Mouse (Mus musculus) neural tube, embryonic 11.5 days (tissue): ENCODE results near the gene Rsph6a. TPM values are rescaled to one million over a fixed set of nuclear protein-coding genes. Genes with fewer than 3 reads are reported as not detected.

Source experiments
- ATAC-seq: fragments of 200-750 bp; cut with Nextera tagmentation; 2 replicates; pipeline ENCODE4 v1.8.0; 2017; ENCODE audit warnings: moderate number of reproducible peaks, mild to moderate bottlenecking, moderate TSS enrichment, moderate library complexity; ENCODE audit not compliant: insufficient read depth, low FRiP score, low TSS enrichment
- DNase-seq: peaks from one replicate; pipeline ENCODE4 v3.0.0-alpha.2; 2015; ENCODE audit warnings: low spot score
- H3K27ac ChIP-seq: fragments of 300-500 bp; sonication (generic); 2 replicates; pipeline ENCODE4 v1.5.1; 2014; ENCODE audit warnings: low read depth, mild to moderate bottlenecking, low read length
- H3K27me3 ChIP-seq: fragments of 300-500 bp; sonication (generic); 2 replicates; pipeline ENCODE4 v1.6.1; 2014; ENCODE audit warnings: mild to moderate bottlenecking, low read length, mixed read lengths; ENCODE audit not compliant: control insufficient read depth, insufficient read depth
- H3K36me3 ChIP-seq: fragments of 300-500 bp; sonication (generic); 2 replicates; pipeline ENCODE4 v1.6.1; 2014; ENCODE audit warnings: mild to moderate bottlenecking, low read length, moderate library complexity, mixed read lengths; ENCODE audit not compliant: control insufficient read depth, insufficient read depth
- H3K4me1 ChIP-seq: fragments of 300-500 bp; sonication (generic); 2 replicates; pipeline ENCODE4 v1.6.1; 2014; ENCODE audit warnings: low read length, mixed read lengths; ENCODE audit not compliant: control insufficient read depth, insufficient read depth
- H3K4me2 ChIP-seq: fragments of 300-500 bp; sonication (generic); 2 replicates; pipeline ENCODE4 v1.6.1; 2014; ENCODE audit warnings: low read depth, mild to moderate bottlenecking, moderate library complexity
- H3K4me3 ChIP-seq: fragments of 300-500 bp; sonication (generic); 2 replicates; pipeline ENCODE4 v1.5.1; 2014; ENCODE audit warnings: low read depth, low read length
- H3K9ac ChIP-seq: fragments of 300-500 bp; sonication (generic); 2 replicates; pipeline ENCODE4 v1.6.1; 2014; ENCODE audit warnings: mild to moderate bottlenecking, low read length
- H3K9me3 ChIP-seq: fragments of 300-500 bp; sonication (generic); 2 replicates; pipeline ENCODE4 v1.6.1; 2016; ENCODE audit warnings: low read length; ENCODE audit not compliant: control insufficient read depth
- WGBS: fragments of 180-500 bp; shearing (Covaris S2); extraction: QIAGEN DNeasy Blood & Tissue Kit; methylation state at CpG from one replicate; pipeline ENCODE4 v1.1.7; 2014; 5-methylcytosine and 5-hydroxymethylcytosine counted together
- microRNA-seq: library from miRNA; unstranded; fragments of <30 nt; microRNA quantifications from one replicate; pipeline ENCODE4, GENCODE M21; 2016
- polyA plus RNA-seq: library from polyadenylated mRNA; unstranded; fragments of >200 nt; fragmentation: Nextera tagmentation; extraction: Ambion mirVana; gene quantifications from 2 replicates; pipeline ENCODE4 v1.2.1, GENCODE M21; 2014

The Rsph6a gene
- polyA plus RNA-seq, 1 experiment from 2014 or later = not detected

GRCm38 (mm10) chr7:19118028-19118771, 63.7 kb downstream of the Rsph6a start, which contains the start of gene Gm4969:
TSS of gene Gm4969 (minus strand) at chr7:19118368.
- H3K9ac ChIP-seq = no peak within 1 kb of the TSS
- H3K4me3 ChIP-seq = no peak within 1 kb of the TSS
- H3K27me3 ChIP-seq = peaks cover 2% of the 10 kb centered on the region; the same call in 1 of the 2 replicates
- H3K9me3 ChIP-seq = no peaks in the 10 kb centered on the region; the same call in 1 of the 2 replicates
- H3K27ac ChIP-seq = no peak within 1 kb of the TSS
- H3K36me3 ChIP-seq = no peaks in the 10 kb centered on the region
- H3K4me2 ChIP-seq = peak within 1 kb of the TSS; percentile 24; the same call in 1 of the 2 replicates
- ATAC-seq (0 out of 2 replicates have a peak, but pooled peaks have one; percentile 11), DNase-seq (peak; percentile 70)
- peaks cover 6% of the 10 kb centered on the region for H3K4me1 ChIP-seq
- 23% methylated on average over 54 of the region's 64 CpGs for WGBS

DNA sequence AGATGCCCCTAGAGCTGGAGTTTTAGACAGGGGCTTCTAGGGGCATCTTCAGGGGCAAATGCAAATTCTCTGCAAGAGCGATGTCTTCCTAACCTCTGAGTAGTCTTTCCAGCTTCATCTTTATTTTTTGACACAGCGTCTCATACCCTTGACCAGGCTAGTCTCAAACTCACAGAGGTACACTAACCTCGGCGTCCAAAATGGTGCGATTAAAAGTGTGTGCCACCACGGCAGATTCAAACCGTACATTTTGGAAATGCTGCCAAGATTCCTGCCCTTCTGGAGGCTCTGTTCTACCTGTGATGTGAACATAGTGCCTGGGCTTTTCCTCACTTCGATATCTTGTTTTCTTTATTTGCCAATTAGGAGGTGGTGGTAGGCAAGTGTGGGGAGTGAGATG, 64.6 kb downstream of the Rsph6a start:
- H3K4me3 ChIP-seq = no peak overlapping the region
- H3K4me1 ChIP-seq = peaks cover 6% of the 10 kb centered on the region
- no peak overlapping the region for H3K27ac ChIP-seq
- peaks cover 2% of the 10 kb centered on the region; the same call in 1 of the 2 replicates for H3K27me3 ChIP-seq
- H3K9ac ChIP-seq = no peak overlapping the region
- H3K4me2 ChIP-seq = no peak overlapping the region
- 94% methylated on average over 8 of the region's 8 CpGs for WGBS
- DNase-seq (no peak), ATAC-seq (peak; percentile 11)
- H3K9me3 ChIP-seq = no peaks in the 10 kb centered on the region; the same call in 1 of the 2 replicates
- H3K36me3 ChIP-seq = no peaks in the 10 kb centered on the region

DNA sequence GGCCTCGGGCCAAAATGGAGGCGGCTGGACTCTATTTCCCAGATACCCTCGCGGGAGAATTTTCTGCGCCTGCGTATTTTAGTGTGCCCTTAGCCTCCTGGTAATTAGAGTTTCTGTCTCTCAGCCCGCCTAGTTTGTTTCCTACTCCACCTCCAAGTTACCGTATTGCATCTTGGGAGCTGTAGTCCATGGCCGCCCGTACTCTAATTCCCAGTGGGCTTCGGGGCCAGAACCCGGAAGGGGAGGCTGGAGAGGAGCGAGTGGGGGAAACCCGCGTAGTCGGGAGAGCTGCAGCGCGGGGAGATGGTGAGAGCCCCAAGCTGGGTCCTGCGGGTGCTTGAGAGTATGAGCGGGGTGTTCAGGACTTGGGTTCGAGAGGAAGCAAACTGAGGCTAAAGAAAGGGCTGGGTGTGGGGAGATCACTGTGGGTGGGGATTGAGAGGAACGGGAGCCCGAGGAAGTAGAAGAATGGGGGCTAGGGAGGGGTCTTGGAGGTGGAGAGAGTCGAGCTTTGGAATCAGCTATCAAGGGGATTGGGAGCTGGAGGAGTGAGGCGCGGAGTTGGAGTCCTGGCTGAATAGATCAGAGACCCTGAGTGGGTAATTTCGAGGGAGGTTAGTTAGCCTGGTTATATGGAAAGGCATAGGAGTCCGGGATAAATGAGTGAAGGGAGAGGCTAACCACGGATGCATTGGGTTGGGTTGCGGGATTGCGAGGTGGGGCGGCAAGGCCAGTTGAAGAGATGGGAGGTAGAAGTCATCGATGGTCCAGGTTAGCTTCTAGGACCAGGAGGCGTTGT, 65.3 kb downstream of the Rsph6a start, which contains the start of gene Fbxo46:
Gene Fbxo46 (plus strand): TSS at position 229 of the 799 bp plus-strand sequence.
- Histone ChIP-seq H3K27me3 (peaks cover 2% of the 10 kb centered on the region; the same call in 1 of the 2 replicates), H3K4me1 (peaks cover 6% of the 10 kb centered on the region), H3K36me3 (no peaks in the 10 kb centered on the region), H3K4me2 (peak within 1 kb of the TSS; percentile 78), H3K9ac (peak within 1 kb of the TSS; percentile 69), H3K4me3 (peak within 1 kb of the TSS; percentile 73), H3K9me3 (no peaks in the 10 kb centered on the region; the same call in 1 of the 2 replicates), H3K27ac (no peak within 1 kb of the TSS)
- 2% methylated on average over 34 of the region's 34 CpGs for WGBS
- ATAC-seq (peak; percentile 92), DNase-seq (peak; percentile 92)

DNA sequence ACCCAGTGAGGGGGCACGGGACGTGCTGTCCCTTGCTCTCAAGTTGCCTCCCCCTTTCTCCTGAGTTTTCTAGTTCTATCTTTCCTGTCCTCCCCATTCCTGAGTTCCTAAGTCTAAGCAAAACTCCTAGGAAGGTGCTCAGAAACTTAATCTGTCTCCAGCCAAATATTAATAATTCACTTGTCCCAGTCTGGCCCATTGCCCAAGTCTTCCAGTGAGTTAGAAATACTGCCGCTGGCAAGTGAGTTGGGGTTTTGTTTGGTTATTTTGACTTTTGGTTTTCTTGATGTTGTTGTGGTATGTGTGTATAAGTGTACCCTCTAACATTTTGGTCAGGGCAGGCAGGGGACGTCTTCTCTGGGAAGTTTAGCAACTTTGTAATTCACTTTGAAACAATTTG, 67.2 kb downstream of the Rsph6a start:
- WGBS = 95% methylated on average over 4 of the region's 4 CpGs
- ATAC-seq (no peak), DNase-seq (no peak)
- peaks cover 6% of the 10 kb centered on the region for H3K4me1 ChIP-seq
- H3K9ac ChIP-seq = no peak overlapping the region
- no peaks in the 10 kb centered on the region; the same call in 1 of the 2 replicates for H3K9me3 ChIP-seq
- H3K4me3 ChIP-seq = no peak overlapping the region
- no peak overlapping the region for H3K27ac ChIP-seq
- H3K4me2 ChIP-seq = no peak overlapping the region
- no peaks in the 10 kb centered on the region for H3K36me3 ChIP-seq
- H3K27me3 ChIP-seq = peaks cover 2% of the 10 kb centered on the region; the same call in 1 of the 2 replicates

Small RNAs within 50 kb of the gene (microRNA-seq; reads per million reads assigned to microRNA genes)
- gene Mir3100 = not detected

Other genes starting within 250 kb of the Rsph6a start
- not detected in 2 replicates for gene Psg17, start 233.1 kb upstream of the Rsph6a start, polyA plus RNA-seq
- gene Mill2, start 214.7 kb upstream of the Rsph6a start, polyA plus RNA-seq = not detected in 2 replicates
- 1.4 and 2.1 TPM in 2 replicates for gene Pglyrp1, start 183.4 kb upstream of the Rsph6a start, polyA plus RNA-seq
- 25.5 and 26.2 TPM in 2 replicates for gene Ccdc61, start 144.3 kb upstream of the Rsph6a start, polyA plus RNA-seq
- gene Nova2, start 128.8 kb upstream of the Rsph6a start, polyA plus RNA-seq = 8.2 and 10.0 TPM in 2 replicates
- 0.29 TPM in 1 of 2 replicates, not detected in the other for gene Nanos2, start 67.3 kb upstream of the Rsph6a start, polyA plus RNA-seq
- 4.4 and 4.7 TPM in 2 replicates for gene Mypop, start 63.4 kb upstream of the Rsph6a start, polyA plus RNA-seq
- 27.2 and 31.4 TPM in 2 replicates for gene Irf2bp1, start 50.6 kb upstream of the Rsph6a start, polyA plus RNA-seq
- gene Foxa3, start 31.2 kb upstream of the Rsph6a start, polyA plus RNA-seq = not detected in 2 replicates
- gene Sympk, start 30.3 kb upstream of the Rsph6a start, polyA plus RNA-seq = 30.5 and 35.6 TPM in 2 replicates
- 29.7 and 31.7 TPM in 2 replicates for gene Dmwd, start 21.5 kb downstream of the Rsph6a start, polyA plus RNA-seq
- 9.4 and 10.2 TPM in 2 replicates for gene Dmpk, start 29.2 kb downstream of the Rsph6a start, polyA plus RNA-seq
- 6.3 and 7.4 TPM in 2 replicates for gene Six5, start 39.9 kb downstream of the Rsph6a start, polyA plus RNA-seq
- 1.3 and 1.4 TPM in 2 replicates for gene Gm4969, start 63.7 kb downstream of the Rsph6a start, polyA plus RNA-seq
- gene Fbxo46, start 65.2 kb downstream of the Rsph6a start, polyA plus RNA-seq = 10.1 and 10.6 TPM in 2 replicates
- 12.9 and 13.9 TPM in 2 replicates for gene Qpctl, start 94.6 kb downstream of the Rsph6a start, polyA plus RNA-seq
- gene Snrpd2, start 95.0 kb downstream of the Rsph6a start, polyA plus RNA-seq = 148 and 152 TPM in 2 replicates
- gene Gipr, start 111.4 kb downstream of the Rsph6a start, polyA plus RNA-seq = 0.69 and 0.76 TPM in 2 replicates
- 1.3 and 2.0 TPM in 2 replicates for gene Eml2, start 121.7 kb downstream of the Rsph6a start, polyA plus RNA-seq
- gene Gpr4, start 157.8 kb downstream of the Rsph6a start, polyA plus RNA-seq = 2.4 and 2.6 TPM in 2 replicates
- 43.7 and 45.9 TPM in 2 replicates for gene Opa3, start 173.6 kb downstream of the Rsph6a start, polyA plus RNA-seq
- gene Vasp, start 217.1 kb downstream of the Rsph6a start, polyA plus RNA-seq = 54.6 and 57.6 TPM in 2 replicates
- gene Ppm1n, start 225.4 kb downstream of the Rsph6a start, polyA plus RNA-seq = not detected in 2 replicates
- 58.2 and 60.2 TPM in 2 replicates for gene Rtn2, start 227.9 kb downstream of the Rsph6a start, polyA plus RNA-seq